Mouse (Mus musculus) CH12.LX (cell line): ENCODE results near the gene Olfr352.

Experiments
- CTCF ChIP-seq, 2 experiments: IDR thresholded peaks in 1 of 2; conservative IDR thresholded peaks in 1 of 2; 2 replicates each; pipeline ENCODE4 v1.5.1; 2011 to 2012; ENCODE audit warnings: low read depth in 2 of 2, low read length in 2 of 2, improper control_type of control experiment in 1 of 2, inconsistent platforms in 1 of 2, mild to moderate bottlenecking in 1 of 2, moderate library complexity in 1 of 2
- EP300 ChIP-seq: IDR thresholded peaks from 2 replicates; pipeline ENCODE4 v1.6.1; 2011; ENCODE audit warnings: low read length, improper control_type of control experiment
- KAT2A ChIP-seq: IDR thresholded peaks from 2 replicates; pipeline ENCODE4 v1.6.1; 2012; ENCODE audit warnings: low read length, improper control_type of control experiment, inconsistent platforms; ENCODE audit not compliant: insufficient replicate concordance
- USF2 ChIP-seq: conservative IDR thresholded peaks from 2 replicates; pipeline ENCODE4 v1.6.1; 2011; ENCODE audit warnings: low read depth, low read length, improper control_type of control experiment

GRCm38 (mm10) chr2:36905380-36905779, 37.1 kb downstream of the Olfr352 start, which contains the start of gene Olfr354:
- no peak for TF ChIP-seq USF2
- TF ChIP-seq KAT2A: no peak
- TF ChIP-seq CTCF (conservative IDR thresholded peaks at IDR 0.05 in 1 of 2, IDR thresholded peaks at IDR 0.05 in 1 of 2; ENCODE audit: low read depth in 2 of 2, low read length in 2 of 2): no peak
- no peak for TF ChIP-seq EP300
